Mouse (Mus musculus): ENCODE results near the gene Pla2g4c. TPM values are rescaled to one million over a fixed set of nuclear protein-coding genes. Genes with fewer than 3 reads are reported as not detected.

Gene Pla2g4c
- polyA plus RNA-seq, 1 experiment from 2014 or later, result 0.51 TPM

GRCm38 (mm10) chr7:13293878-13294855 lies 30.3 kb upstream of the Pla2g4c start:
- no peak overlapping the region for H3K4me3 ChIP-seq (replicated peaks; ENCODE audit: low read length)
- H3K9me3 ChIP-seq (ENCODE audit: control insufficient read depth, low read length), result no peaks in the 10 kb centered on the region
- no peak for ATAC-seq
- peaks cover 15% of the 10 kb centered on the region; the same call in 1 of the 2 replicates for H3K36me3 ChIP-seq (ENCODE audit: control insufficient read depth, insufficient read depth)
- no peak overlapping the region for H3K4me2 ChIP-seq (ENCODE audit: low read length)
- no peaks in the 10 kb centered on the region for H3K4me1 ChIP-seq (replicated peaks; ENCODE audit: control insufficient read depth, insufficient read depth, low read length)
- H3K27me3 ChIP-seq (replicated peaks; ENCODE audit: control insufficient read depth, insufficient read depth, low read length), result no peaks in the 10 kb centered on the region
- H3K27ac ChIP-seq (ENCODE audit: low read length), result no peak overlapping the region
- H3K9ac ChIP-seq (replicated peaks; ENCODE audit: low read depth, low read length), result no peak overlapping the region
- WGBS, result 82% methylated on average over 11 of the region's 11 CpGs

- ATAC-seq, result no peak
- 97% methylated on average over 7 of the region's 7 CpGs for WGBS
- no peaks in the 10 kb centered on the region for H3K4me1 ChIP-seq (replicated peaks; ENCODE audit: control insufficient read depth, insufficient read depth, low read length)
These were observed 29.2 kb upstream of the Pla2g4c start for GRCm38 (mm10) chr7:13295256-13295655.

GRCm38 (mm10) chr7:13297636-13298035 lies 26.8 kb upstream of the Pla2g4c start:
- Histone ChIP-seq H3K4me1 (replicated peaks; ENCODE audit: control insufficient read depth, insufficient read depth, low read length) (no peaks in the 10 kb centered on the region), H3K36me3 (ENCODE audit: control insufficient read depth, insufficient read depth) (peaks cover 15% of the 10 kb centered on the region; the same call in 1 of the 2 replicates), H3K4me3 (replicated peaks; ENCODE audit: low read length) (no peak overlapping the region), H3K4me2 (ENCODE audit: low read length) (no peak overlapping the region), H3K9ac (replicated peaks; ENCODE audit: low read depth, low read length) (no peak overlapping the region), H3K27ac (ENCODE audit: low read length) (no peak overlapping the region), H3K27me3 (replicated peaks; ENCODE audit: control insufficient read depth, insufficient read depth, low read length) (no peaks in the 10 kb centered on the region), H3K9me3 (ENCODE audit: control insufficient read depth, low read length) (no peaks in the 10 kb centered on the region)
- WGBS, result 90% methylated on average over 1 of the region's 1 CpGs
- no peak for ATAC-seq

More at GRCm38 (mm10) chr7:13295256-13295655, 29.2 kb upstream of the Pla2g4c start:
- Histone ChIP-seq H3K9me3 (ENCODE audit: control insufficient read depth, low read length) (no peaks in the 10 kb centered on the region), H3K4me3 (replicated peaks; ENCODE audit: low read length) (no peak overlapping the region), H3K27ac (ENCODE audit: low read length) (no peak overlapping the region), H3K4me2 (ENCODE audit: low read length) (no peak overlapping the region), H3K36me3 (ENCODE audit: control insufficient read depth, insufficient read depth) (peaks cover 18% of the 10 kb centered on the region; the same call in 1 of the 2 replicates), H3K9ac (replicated peaks; ENCODE audit: low read depth, low read length) (no peak overlapping the region), H3K27me3 (replicated peaks; ENCODE audit: control insufficient read depth, insufficient read depth, low read length) (no peaks in the 10 kb centered on the region)

DNA sequence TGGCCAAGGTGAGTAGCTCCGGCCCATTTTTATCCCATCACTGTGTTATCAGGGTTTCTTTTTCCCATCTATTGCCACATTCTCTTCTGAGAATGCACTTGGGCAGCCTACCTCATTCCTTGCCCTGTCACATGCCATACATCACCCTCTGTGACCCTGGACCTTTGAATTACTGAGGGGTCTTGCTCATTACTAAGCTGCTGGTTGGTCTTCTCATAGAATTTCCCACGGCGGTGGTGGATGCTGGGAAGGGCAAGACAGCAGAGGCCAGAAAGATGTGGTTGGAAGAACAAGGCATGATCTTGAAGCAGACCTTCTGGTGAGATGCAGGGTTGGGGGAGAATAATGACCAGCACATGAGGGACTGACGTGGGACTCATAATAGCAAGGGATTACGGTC lies 25.6 kb upstream of the Pla2g4c start:
- Histone ChIP-seq H3K9ac (replicated peaks; ENCODE audit: low read depth, low read length) (no peak overlapping the region), H3K4me1 (replicated peaks; ENCODE audit: control insufficient read depth, insufficient read depth, low read length) (no peaks in the 10 kb centered on the region), H3K27me3 (replicated peaks; ENCODE audit: control insufficient read depth, insufficient read depth, low read length) (no peaks in the 10 kb centered on the region), H3K36me3 (ENCODE audit: control insufficient read depth, insufficient read depth) (peaks cover 14% of the 10 kb centered on the region; the same call in 1 of the 2 replicates), H3K4me2 (ENCODE audit: low read length) (no peak overlapping the region), H3K9me3 (ENCODE audit: control insufficient read depth, low read length) (no peaks in the 10 kb centered on the region), H3K4me3 (replicated peaks; ENCODE audit: low read length) (no peak overlapping the region), H3K27ac (ENCODE audit: low read length) (no peak overlapping the region)
- WGBS, result 91% methylated on average over 5 of the region's 5 CpGs
- no peak for ATAC-seq

- 83% methylated on average over 1 of the region's 1 CpGs for WGBS
- Histone ChIP-seq H3K4me1 (replicated peaks; ENCODE audit: control insufficient read depth, insufficient read depth, low read length) (no peaks in the 10 kb centered on the region), H3K4me3 (replicated peaks; ENCODE audit: low read length) (no peak overlapping the region), H3K9me3 (ENCODE audit: control insufficient read depth, low read length) (no peaks in the 10 kb centered on the region), H3K27me3 (replicated peaks; ENCODE audit: control insufficient read depth, insufficient read depth, low read length) (no peaks in the 10 kb centered on the region), H3K9ac (replicated peaks; ENCODE audit: low read depth, low read length) (no peak overlapping the region), H3K4me2 (ENCODE audit: low read length) (no peak overlapping the region), H3K27ac (ENCODE audit: low read length) (no peak overlapping the region), H3K36me3 (ENCODE audit: control insufficient read depth, insufficient read depth) (peaks cover 10% of the 10 kb centered on the region)
- ATAC-seq, result no peak
These were observed 22.8 kb upstream of the Pla2g4c start for GRCm38 (mm10) chr7:13301643-13302042.

GRCm38 (mm10) chr7:13302780-13303179 lies 21.7 kb upstream of the Pla2g4c start:
- Histone ChIP-seq H3K36me3 (ENCODE audit: control insufficient read depth, insufficient read depth) (peaks cover 9% of the 10 kb centered on the region), H3K9me3 (ENCODE audit: control insufficient read depth, low read length) (no peaks in the 10 kb centered on the region), H3K4me3 (replicated peaks; ENCODE audit: low read length) (no peak overlapping the region), H3K4me2 (ENCODE audit: low read length) (no peak overlapping the region), H3K9ac (replicated peaks; ENCODE audit: low read depth, low read length) (no peak overlapping the region), H3K4me1 (replicated peaks; ENCODE audit: control insufficient read depth, insufficient read depth, low read length) (no peaks in the 10 kb centered on the region), H3K27ac (ENCODE audit: low read length) (no peak overlapping the region), H3K27me3 (replicated peaks; ENCODE audit: control insufficient read depth, insufficient read depth, low read length) (no peaks in the 10 kb centered on the region)
- no peak for ATAC-seq
- 86% methylated on average over 2 of the region's 2 CpGs for WGBS

DNA sequence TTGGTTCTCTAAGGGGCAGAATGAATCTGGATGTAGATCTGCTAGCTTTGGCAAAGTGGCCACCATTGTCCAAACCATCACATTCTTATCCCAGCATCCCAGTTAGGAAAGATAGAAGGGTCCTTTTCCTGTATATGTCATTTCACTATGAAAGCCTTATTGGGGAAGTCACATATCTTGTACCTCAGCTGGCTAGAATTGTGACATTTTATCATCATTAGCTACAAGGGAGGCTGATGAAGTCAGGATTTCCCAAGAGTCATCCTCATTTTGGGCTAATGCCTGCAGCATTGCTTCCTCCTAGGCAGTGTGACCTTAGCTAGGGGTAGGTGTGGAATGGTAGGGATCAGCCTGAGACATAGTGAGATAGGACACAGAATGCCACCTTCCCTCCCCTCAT lies 21.1 kb upstream of the Pla2g4c start:
- H3K36me3 ChIP-seq (ENCODE audit: control insufficient read depth, insufficient read depth), result peaks cover 11% of the 10 kb centered on the region
- H3K4me2 ChIP-seq (ENCODE audit: low read length), result no peak overlapping the region
- H3K27me3 ChIP-seq (replicated peaks; ENCODE audit: control insufficient read depth, insufficient read depth, low read length), result no peaks in the 10 kb centered on the region
- no peaks in the 10 kb centered on the region for H3K4me1 ChIP-seq (replicated peaks; ENCODE audit: control insufficient read depth, insufficient read depth, low read length)
- ATAC-seq, result no peak
- no peak overlapping the region for H3K9ac ChIP-seq (replicated peaks; ENCODE audit: low read depth, low read length)
- no peak overlapping the region for H3K4me3 ChIP-seq (replicated peaks; ENCODE audit: low read length)
- no peaks in the 10 kb centered on the region for H3K9me3 ChIP-seq (ENCODE audit: control insufficient read depth, low read length)
- H3K27ac ChIP-seq (ENCODE audit: low read length), result no peak overlapping the region

DNA sequence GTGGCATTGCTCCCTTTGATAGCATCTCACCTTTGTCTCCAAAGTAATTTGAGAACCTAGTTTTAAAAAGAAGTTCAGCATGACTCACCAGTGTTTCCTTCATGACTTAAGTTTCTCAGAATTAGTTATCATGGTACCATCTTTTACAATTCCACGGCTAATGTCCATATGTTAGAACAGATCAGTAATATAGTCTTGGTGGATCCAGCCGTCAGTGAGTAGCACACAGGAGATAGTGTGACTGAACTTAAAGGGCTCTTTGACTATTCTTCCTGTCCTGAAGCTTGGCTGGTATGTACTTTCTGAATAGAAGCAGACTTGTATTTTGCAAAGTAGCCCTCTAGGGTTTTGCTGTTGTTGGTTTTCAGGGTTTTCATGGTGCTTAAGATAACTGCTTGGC lies 15.0 kb upstream of the Pla2g4c start:
- WGBS, result 99% methylated on average over 2 of the region's 2 CpGs
- no peaks in the 10 kb centered on the region for H3K27me3 ChIP-seq (replicated peaks; ENCODE audit: control insufficient read depth, insufficient read depth, low read length)
- no peak overlapping the region for H3K4me3 ChIP-seq (replicated peaks; ENCODE audit: low read length)
- no peak for ATAC-seq
- no peak overlapping the region for H3K4me2 ChIP-seq (ENCODE audit: low read length)
- H3K9ac ChIP-seq (replicated peaks; ENCODE audit: low read depth, low read length), result no peak overlapping the region
- no peak overlapping the region for H3K27ac ChIP-seq (ENCODE audit: low read length)
- H3K36me3 ChIP-seq (ENCODE audit: control insufficient read depth, insufficient read depth), result peaks cover 6% of the 10 kb centered on the region
- no peaks in the 10 kb centered on the region for H3K4me1 ChIP-seq (replicated peaks; ENCODE audit: control insufficient read depth, insufficient read depth, low read length)
- no peaks in the 10 kb centered on the region for H3K9me3 ChIP-seq (ENCODE audit: control insufficient read depth, low read length)

DNA sequence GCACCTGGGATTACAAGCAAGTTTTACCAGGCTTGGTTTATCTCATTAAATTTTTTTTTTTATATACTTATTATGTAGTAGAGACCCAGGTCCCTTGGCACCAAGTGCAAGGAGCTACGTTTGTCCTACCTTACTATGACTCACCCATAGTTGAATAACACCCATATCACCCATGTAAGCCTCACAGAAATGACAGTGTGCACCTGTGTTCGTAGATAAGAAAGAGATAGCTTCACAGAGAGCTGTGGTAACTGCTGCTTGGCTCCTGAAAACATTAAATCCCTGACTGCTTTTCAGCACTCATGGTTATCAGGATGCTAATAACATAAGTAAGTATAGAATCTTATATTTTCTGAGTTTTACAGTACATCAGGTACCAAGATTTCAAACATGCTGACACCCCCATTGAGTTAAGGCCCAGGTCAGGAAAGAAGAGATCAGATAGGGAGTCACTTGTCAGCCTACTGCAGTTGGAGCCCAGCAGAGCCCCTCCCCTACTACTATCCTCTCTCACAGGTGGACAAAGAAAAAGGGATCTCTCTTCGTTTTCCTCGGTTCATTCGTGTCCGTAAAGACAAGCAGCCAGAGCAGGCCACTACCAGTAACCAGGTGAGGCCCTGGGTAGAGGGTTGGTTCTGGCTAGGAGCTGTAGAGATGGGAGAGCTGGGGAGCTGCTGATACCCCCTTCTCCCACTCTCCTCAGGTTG lies 13.8 kb upstream of the Pla2g4c start:
- H3K4me3 ChIP-seq (replicated peaks; ENCODE audit: low read length), result no peak overlapping the region
- H3K9me3 ChIP-seq (ENCODE audit: control insufficient read depth, low read length), result no peaks in the 10 kb centered on the region
- ATAC-seq, result no peak
- H3K27ac ChIP-seq (ENCODE audit: low read length), result no peak overlapping the region
- H3K36me3 ChIP-seq (ENCODE audit: control insufficient read depth, insufficient read depth), result peaks cover 6% of the 10 kb centered on the region
- no peaks in the 10 kb centered on the region for H3K4me1 ChIP-seq (replicated peaks; ENCODE audit: control insufficient read depth, insufficient read depth, low read length)
- H3K9ac ChIP-seq (replicated peaks; ENCODE audit: low read depth, low read length), result no peak overlapping the region
- no peak overlapping the region for H3K4me2 ChIP-seq (ENCODE audit: low read length)
- H3K27me3 ChIP-seq (replicated peaks; ENCODE audit: control insufficient read depth, insufficient read depth, low read length), result no peaks in the 10 kb centered on the region
- 94% methylated on average over 6 of the region's 6 CpGs for WGBS

Measured in forebrain, embryonic 16.5 days (tissue).